Mouse (Mus musculus) limb, embryonic 15.5 days (tissue): ENCODE measurements around the gene Cyp2c70. TPM values are rescaled to one million over a fixed set of nuclear protein-coding genes. Genes with fewer than 3 reads are reported as not detected.
"Not testable (repeated sequence)": the region's sequence is repeated elsewhere in the genome, so short reads cannot be mapped to it uniquely, and the experiment has no call there.

ENCODE experiments used
- ATAC-seq: fragments of 200-750 bp; cut with Nextera tagmentation; 2 replicates; pipeline ENCODE4 v1.8.0; 2017; ENCODE audit warnings: low read depth, moderate TSS enrichment; ENCODE audit not compliant: insufficient number of reproducible peaks, low FRiP score, low TSS enrichment
- H3K27ac ChIP-seq: fragments of 300-500 bp; sonication (generic); 2 replicates; pipeline ENCODE4 v1.5.1; 2015; ENCODE audit warnings: moderate library complexity, mild to moderate bottlenecking, inconsistent platforms
- H3K27me3 ChIP-seq: fragments of 300-500 bp; sonication (generic); 2 replicates; pipeline ENCODE4 v1.6.1; 2015; ENCODE audit warnings: inconsistent platforms
- H3K36me3 ChIP-seq: fragments of 300-500 bp; sonication (generic); 2 replicates; pipeline ENCODE4 v1.6.1; 2015; ENCODE audit warnings: inconsistent platforms
- H3K4me1 ChIP-seq: fragments of 300-500 bp; sonication (generic); 2 replicates; pipeline ENCODE4 v1.6.1; 2015; ENCODE audit warnings: inconsistent platforms
- H3K4me2 ChIP-seq: fragments of 300-500 bp; sonication (generic); 2 replicates; pipeline ENCODE4 v1.6.1; 2015; ENCODE audit warnings: mild to moderate bottlenecking, inconsistent platforms
- H3K4me3 ChIP-seq: fragments of 300-500 bp; sonication (generic); 2 replicates; pipeline ENCODE4 v1.5.1; 2015; ENCODE audit warnings: mild to moderate bottlenecking, inconsistent platforms
- H3K9ac ChIP-seq: fragments of 300-500 bp; sonication (generic); 2 replicates; pipeline ENCODE4 v1.6.1; 2015; ENCODE audit warnings: inconsistent platforms
- H3K9me3 ChIP-seq: fragments of 300-500 bp; sonication (generic); 2 replicates; pipeline ENCODE4 v1.6.1; 2016; ENCODE audit warnings: inconsistent platforms
- WGBS: fragments of 180-500 bp; shearing (Covaris S2); methylation state at CpG from one replicate; pipeline ENCODE4 v1.1.7; 2015; 5-methylcytosine and 5-hydroxymethylcytosine counted together
- polyA plus RNA-seq: library from polyadenylated mRNA; unstranded; fragments of >200 nt; fragmentation: Nextera tagmentation; extraction: Ambion mirVana; gene quantifications from 2 replicates; pipeline ENCODE4 v1.2.1, GENCODE M21; 2015

Gene Cyp2c70
- polyA plus RNA-seq, result not detected in 2 replicates

DNA sequence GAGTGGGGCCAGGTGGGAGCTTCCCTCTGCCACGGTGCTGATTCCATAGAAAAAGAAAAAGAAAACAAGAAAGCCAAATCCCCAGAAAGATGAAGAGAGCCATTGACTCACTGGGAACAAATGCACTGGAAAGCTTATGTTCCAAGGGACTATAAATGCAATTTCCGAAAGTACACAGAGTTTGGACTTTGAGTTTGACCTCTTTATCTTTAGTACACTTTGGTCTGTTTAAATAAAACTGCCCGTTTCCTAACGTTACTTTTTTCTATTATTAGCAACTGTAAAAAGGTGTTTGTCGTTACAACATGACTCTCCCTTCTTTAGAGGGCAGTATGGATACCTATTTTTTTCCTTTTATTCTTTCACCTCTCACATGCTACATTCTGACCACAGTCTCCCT is at the start of gene Cyp2c70:
TSS of gene Cyp2c70 (minus strand) at position 174 of the 400 bp plus-strand sequence.
- no peak for ATAC-seq
- 68% methylated on average over 5 of the region's 5 CpGs for WGBS

DNA sequence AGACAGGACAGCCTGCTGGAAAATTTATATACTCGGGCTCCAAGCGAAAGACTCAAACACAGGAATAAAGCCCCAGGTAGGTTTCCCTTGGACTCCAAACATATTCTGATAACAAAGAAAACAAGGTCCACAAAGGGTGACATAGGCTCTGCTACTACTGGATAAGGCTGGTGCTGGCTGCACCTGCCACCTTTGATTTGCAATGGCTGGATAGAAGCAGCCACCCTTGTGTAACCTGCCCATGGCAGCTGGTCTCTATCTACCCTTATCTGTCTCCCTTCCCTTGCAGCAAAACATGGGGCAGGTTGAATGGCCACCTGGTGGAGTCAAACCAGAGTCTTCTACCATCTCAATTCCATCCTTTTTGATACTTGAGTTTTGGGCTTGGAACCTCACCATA is 45.4 kb upstream of the Cyp2c70 start:
- Histone ChIP-seq H3K27ac (no peak overlapping the region), H3K4me3 (no peak overlapping the region), H3K9ac (no peak overlapping the region), H3K9me3 (no peaks in the 10 kb centered on the region), H3K4me2 (no peak overlapping the region), H3K4me1 (0 out of 2 replicates have a peak, but pooled peaks cover 3% of the 10 kb centered on the region), H3K36me3 (no peaks in the 10 kb centered on the region), H3K27me3 (no peaks in the 10 kb centered on the region)
- 91% methylated on average over 2 of the region's 2 CpGs for WGBS
- ATAC-seq, result no peak

More for the DNA sequence above, at the start of gene Cyp2c70:
- Histone ChIP-seq H3K9me3 (no peaks in the 10 kb centered on the region), H3K4me1 (no peaks in the 10 kb centered on the region), H3K27me3 (no peaks in the 10 kb centered on the region), H3K36me3 (no peaks in the 10 kb centered on the region), H3K4me3 (no peak within 1 kb of the TSS), H3K9ac (no peak within 1 kb of the TSS), H3K4me2 (no peak within 1 kb of the TSS), H3K27ac (no peak within 1 kb of the TSS)

GRCm38 (mm10) chr19:40231825-40232541 is 44.9 kb upstream of the Cyp2c70 start:
- Histone ChIP-seq H3K4me3 (no peak overlapping the region), H3K4me2 (no peak overlapping the region), H3K4me1 (0 out of 2 replicates have a peak, but pooled peaks cover 3% of the 10 kb centered on the region), H3K9me3 (no peaks in the 10 kb centered on the region), H3K36me3 (no peaks in the 10 kb centered on the region), H3K27me3 (no peaks in the 10 kb centered on the region), H3K27ac (no peak overlapping the region), H3K9ac (no peak overlapping the region)
- ATAC-seq, result no peak
- WGBS, result 64% methylated on average over 7 of the region's 7 CpGs

GRCm38 (mm10) chr19:40231074-40231738 is 44.1 kb upstream of the Cyp2c70 start:
- no peaks in the 10 kb centered on the region for H3K9me3 ChIP-seq
- no peak overlapping the region for H3K4me2 ChIP-seq
- no peaks in the 10 kb centered on the region for H3K27me3 ChIP-seq
- H3K4me1 ChIP-seq, result 0 out of 2 replicates have a peak, but pooled peaks cover 3% of the 10 kb centered on the region
- H3K9ac ChIP-seq, result no peak overlapping the region
- WGBS, result 68% methylated on average over 13 of the region's 13 CpGs
- H3K27ac ChIP-seq, result no peak overlapping the region
- H3K4me3 ChIP-seq, result no peak overlapping the region
- ATAC-seq, result no peak
- H3K36me3 ChIP-seq, result no peaks in the 10 kb centered on the region

GRCm38 (mm10) chr19:40226516-40227151 is 39.5 kb upstream of the Cyp2c70 start:
- ATAC-seq, result no peak
- 82% methylated on average over 12 of the region's 12 CpGs for WGBS
- 0 out of 2 replicates have a peak, but pooled peaks cover 3% of the 10 kb centered on the region for H3K4me1 ChIP-seq
- H3K27ac ChIP-seq, result no peak overlapping the region
- H3K36me3 ChIP-seq, result no peaks in the 10 kb centered on the region
- H3K4me2 ChIP-seq, result no peak overlapping the region
- H3K9me3 ChIP-seq, result no peaks in the 10 kb centered on the region
- no peak overlapping the region for H3K9ac ChIP-seq
- no peak overlapping the region for H3K4me3 ChIP-seq
- no peaks in the 10 kb centered on the region for H3K27me3 ChIP-seq

- no peaks in the 10 kb centered on the region for H3K9me3 ChIP-seq
- no peaks in the 10 kb centered on the region for H3K36me3 ChIP-seq
- no peaks in the 10 kb centered on the region for H3K27me3 ChIP-seq
- H3K27ac ChIP-seq, result no peak overlapping the region
- H3K4me3 ChIP-seq, result no peak overlapping the region
- no peak for ATAC-seq
- H3K4me1 ChIP-seq, result no peaks in the 10 kb centered on the region
- 72% methylated on average over 5 of the region's 5 CpGs for WGBS
- no peak overlapping the region for H3K4me2 ChIP-seq
- H3K9ac ChIP-seq, result no peak overlapping the region
These were observed 38.6 kb upstream of the Cyp2c70 start for GRCm38 (mm10) chr19:40225761-40226110.

GRCm38 (mm10) chr19:40225102-40225760 is 38.1 kb upstream of the Cyp2c70 start:
- Histone ChIP-seq H3K9ac (no peak overlapping the region), H3K4me1 (no peaks in the 10 kb centered on the region), H3K9me3 (no peaks in the 10 kb centered on the region), H3K4me2 (no peak overlapping the region), H3K27me3 (no peaks in the 10 kb centered on the region), H3K27ac (no peak overlapping the region), H3K36me3 (no peaks in the 10 kb centered on the region), H3K4me3 (no peak overlapping the region)
- no peak for ATAC-seq
- 62% methylated on average over 5 of the region's 5 CpGs for WGBS

DNA sequence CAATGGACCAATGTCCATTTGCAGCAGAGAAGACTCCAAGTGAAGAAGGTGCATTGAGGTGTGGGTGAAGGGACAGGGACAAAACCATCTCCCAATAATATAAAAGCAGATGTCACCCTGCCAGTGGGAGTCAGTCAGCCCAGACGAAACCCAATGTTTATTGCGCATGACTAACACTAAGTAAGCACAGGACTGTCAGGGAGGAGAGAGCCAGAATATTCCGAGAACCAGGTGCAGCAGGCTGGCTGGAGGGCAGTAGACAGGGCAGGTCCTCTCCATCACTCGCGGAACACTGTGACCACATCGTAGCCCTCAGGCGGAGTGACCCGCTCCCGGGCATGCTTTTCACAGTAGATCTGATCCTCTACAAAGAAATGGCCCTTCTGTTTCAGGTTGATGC is 35.2 kb upstream of the Cyp2c70 start:
- not testable (repeated sequence) for ATAC-seq, H3K4me1 ChIP-seq, H3K36me3 ChIP-seq, H3K27me3 ChIP-seq, H3K4me2 ChIP-seq, H3K4me3 ChIP-seq, H3K27ac ChIP-seq, H3K9me3 ChIP-seq, H3K9ac ChIP-seq
- 90% methylated on average over 9 of the region's 9 CpGs for WGBS

- no peak overlapping the region for H3K9ac ChIP-seq
- H3K27ac ChIP-seq, result no peak overlapping the region
- no peaks in the 10 kb centered on the region for H3K9me3 ChIP-seq
- H3K4me3 ChIP-seq, result no peak overlapping the region
- H3K4me2 ChIP-seq, result no peak overlapping the region
- no peak for ATAC-seq
- WGBS, result 77% methylated on average over 5 of the region's 5 CpGs
- no peaks in the 10 kb centered on the region for H3K27me3 ChIP-seq
- no peaks in the 10 kb centered on the region for H3K36me3 ChIP-seq
- no peaks in the 10 kb centered on the region for H3K4me1 ChIP-seq
These were observed 33.7 kb upstream of the Cyp2c70 start for GRCm38 (mm10) chr19:40220878-40221277.

GRCm38 (mm10) chr19:40202947-40203346 is 15.8 kb upstream of the Cyp2c70 start:
- WGBS, result 77% methylated on average over 4 of the region's 4 CpGs
- not testable (repeated sequence) for H3K4me2 ChIP-seq

DNA sequence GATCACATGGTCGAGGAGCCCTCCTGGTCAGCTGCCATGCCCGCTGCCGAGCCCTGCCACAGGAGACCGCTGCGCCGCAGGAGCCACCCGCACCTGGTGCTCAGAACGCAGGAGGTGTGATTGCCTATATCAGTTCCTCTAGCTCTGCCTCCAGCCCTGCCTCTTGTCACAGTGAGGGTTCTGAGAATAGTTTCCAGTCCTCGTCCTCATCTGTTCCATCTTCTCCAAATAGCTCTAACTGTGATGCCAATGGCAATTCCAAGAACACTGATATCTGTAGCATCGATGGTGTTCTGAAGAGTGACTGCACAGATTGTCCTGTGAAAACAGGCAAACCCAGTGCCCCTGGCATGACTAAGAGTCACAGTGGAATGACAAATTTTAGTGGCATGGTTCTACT is 3.5 kb upstream of the Cyp2c70 start:
- Histone ChIP-seq H3K4me1 (no peaks in the 10 kb centered on the region), H3K4me3 (no peak overlapping the region), H3K36me3 (no peaks in the 10 kb centered on the region), H3K9ac (no peak overlapping the region), H3K9me3 (no peaks in the 10 kb centered on the region), H3K27ac (no peak overlapping the region), H3K27me3 (no peaks in the 10 kb centered on the region), H3K4me2 (no peak overlapping the region)
- no peak for ATAC-seq
- WGBS, result 92% methylated on average over 10 of the region's 10 CpGs

More at GRCm38 (mm10) chr19:40202947-40203346, 15.8 kb upstream of the Cyp2c70 start:
- not testable (repeated sequence) for H3K27me3 ChIP-seq, H3K9me3 ChIP-seq, H3K4me3 ChIP-seq, H3K36me3 ChIP-seq, H3K4me1 ChIP-seq, H3K27ac ChIP-seq, H3K9ac ChIP-seq, ATAC-seq

DNA sequence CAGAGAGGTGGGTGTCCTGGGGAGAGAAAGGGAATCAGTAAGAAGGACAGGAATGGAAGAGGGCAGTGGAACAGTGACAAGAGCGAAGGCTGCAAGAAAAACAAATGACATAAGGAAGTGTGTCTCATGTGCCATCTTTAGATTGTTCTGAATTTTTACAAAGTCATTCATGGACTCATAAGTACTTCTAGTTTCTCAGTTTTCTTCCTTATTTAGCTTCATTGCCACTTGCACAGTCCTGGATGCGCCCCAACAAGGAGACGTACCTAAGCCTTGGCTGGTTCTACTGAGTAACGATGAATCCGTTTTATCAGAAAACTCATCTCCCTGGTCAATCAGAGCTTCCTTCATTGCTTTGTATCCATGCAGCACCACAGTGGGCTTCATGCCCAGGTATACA is 3.5 kb downstream of the Cyp2c70 start:
- Histone ChIP-seq H3K9me3 (no peaks in the 10 kb centered on the region), H3K27ac (no peak overlapping the region), H3K4me3 (no peak overlapping the region), H3K4me1 (no peaks in the 10 kb centered on the region), H3K27me3 (no peaks in the 10 kb centered on the region), H3K4me2 (no peak overlapping the region), H3K9ac (no peak overlapping the region), H3K36me3 (no peaks in the 10 kb centered on the region)
- ATAC-seq, result no peak
- WGBS, result 89% methylated on average over 5 of the region's 5 CpGs
